Mouse (Mus musculus) colon, adult 2 months (tissue): ENCODE results near the gene Fmr1nb. TPM values are rescaled to one million over a fixed set of nuclear protein-coding genes. Genes with fewer than 3 reads are reported as not detected.

ENCODE experiments used
- polyA plus RNA-seq: library from polyadenylated mRNA; depleted of rRNA; stranded (reverse); fragments of >200 nt; gene quantifications from 2 replicates; pipeline ENCODE4 v1.2.3, GENCODE M21; 2012; rRNA removed

Fmr1nb gene
- 0.42 TPM in 1 of 2 replicates, not detected in the other for polyA plus RNA-seq

GRCm38 (mm10) chrX:68761606-68762005, at the start of gene Fmr1nb:
Gene Fmr1nb, plus strand, starts transcription at chrX:68761839.

DNA sequence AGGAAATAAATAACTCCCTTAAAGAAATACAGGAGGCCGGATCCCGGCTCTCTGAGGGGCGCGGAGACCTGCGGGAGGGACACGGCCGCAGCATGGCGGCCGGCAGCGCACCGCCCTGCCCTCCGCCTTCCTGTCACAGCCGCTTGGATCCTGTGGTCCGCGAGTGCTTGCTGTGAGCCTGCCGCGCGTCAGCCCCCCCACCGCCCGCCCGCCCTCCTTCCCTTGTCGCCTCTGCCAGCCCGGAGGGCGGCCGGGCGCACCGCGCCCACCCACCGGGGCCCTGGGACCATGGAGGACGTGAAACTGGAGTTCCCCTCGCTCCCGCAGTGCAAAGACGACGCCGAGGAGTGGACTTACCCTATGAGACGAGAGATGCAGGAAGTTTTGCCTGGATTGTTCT, 59.4 kb downstream of the Fmr1nb start, which contains the start of gene Gm14698:
Gene Gm14698 (plus strand): TSS at position 35 of the 400 bp plus-strand sequence.

Other genes starting within 250 kb of the Fmr1nb start
- gene Fmr1, start 83.3 kb upstream of the Fmr1nb start, polyA plus RNA-seq: 11.0 and 13.9 TPM in 2 replicates
- 0.19 and 0.27 TPM in 2 replicates for gene Gm14698, start 59.3 kb downstream of the Fmr1nb start, polyA plus RNA-seq
- not detected in 2 replicates for gene Gm6812, start 131.2 kb downstream of the Fmr1nb start, polyA plus RNA-seq